Mouse (Mus musculus): ENCODE data around the gene Uba5. TPM values are rescaled to one million over a fixed set of nuclear protein-coding genes. Genes with fewer than 3 reads are reported as not detected.

Gene Uba5
- polyA plus RNA-seq, 1 experiment from 2014 or later = 38.7 TPM

DNA sequence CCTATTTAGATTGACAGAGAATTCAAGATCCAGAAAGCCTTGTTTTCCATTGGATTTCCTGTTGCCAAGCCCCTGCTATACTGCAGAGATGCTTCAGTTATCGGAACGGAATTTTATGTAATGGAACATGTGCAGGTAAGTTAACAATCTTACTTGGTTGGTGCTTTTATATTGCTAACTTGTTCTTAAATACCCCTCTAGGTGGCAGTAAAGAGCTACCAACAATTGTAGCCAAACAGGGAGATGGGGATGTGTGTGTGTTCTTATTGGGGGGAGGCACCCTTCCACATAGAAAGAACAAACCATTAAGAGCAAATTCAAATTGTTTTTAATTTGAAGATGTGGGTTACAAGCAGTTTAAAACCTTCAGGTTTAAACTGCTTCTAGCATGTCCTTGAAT, 12.9 kb upstream of the Uba5 start:
- no peak overlapping the region for H3K27ac ChIP-seq (ENCODE audit: low read length)
- WGBS = 65% methylated on average over 2 of the region's 2 CpGs
- H3K27me3 ChIP-seq (ENCODE audit: control insufficient read depth, insufficient read depth, low read length) = no peaks in the 10 kb centered on the region
- H3K9ac ChIP-seq (ENCODE audit: low read length) = no peak overlapping the region
- no peak overlapping the region for H3K4me2 ChIP-seq (ENCODE audit: low read depth, low read length)
- H3K9me3 ChIP-seq (replicated peaks; ENCODE audit: control insufficient read depth, low read length) = no peaks in the 10 kb centered on the region
- no peaks in the 10 kb centered on the region for H3K36me3 ChIP-seq (ENCODE audit: control insufficient read depth, insufficient read depth)
- H3K4me3 ChIP-seq (ENCODE audit: low read length) = no peak overlapping the region
- ATAC-seq (replicated peaks; ENCODE audit: extremely low read depth, insufficient read depth, low FRiP score) = no peak
- H3K4me1 ChIP-seq (ENCODE audit: control insufficient read depth, insufficient read depth, low read length) = no peaks in the 10 kb centered on the region

DNA sequence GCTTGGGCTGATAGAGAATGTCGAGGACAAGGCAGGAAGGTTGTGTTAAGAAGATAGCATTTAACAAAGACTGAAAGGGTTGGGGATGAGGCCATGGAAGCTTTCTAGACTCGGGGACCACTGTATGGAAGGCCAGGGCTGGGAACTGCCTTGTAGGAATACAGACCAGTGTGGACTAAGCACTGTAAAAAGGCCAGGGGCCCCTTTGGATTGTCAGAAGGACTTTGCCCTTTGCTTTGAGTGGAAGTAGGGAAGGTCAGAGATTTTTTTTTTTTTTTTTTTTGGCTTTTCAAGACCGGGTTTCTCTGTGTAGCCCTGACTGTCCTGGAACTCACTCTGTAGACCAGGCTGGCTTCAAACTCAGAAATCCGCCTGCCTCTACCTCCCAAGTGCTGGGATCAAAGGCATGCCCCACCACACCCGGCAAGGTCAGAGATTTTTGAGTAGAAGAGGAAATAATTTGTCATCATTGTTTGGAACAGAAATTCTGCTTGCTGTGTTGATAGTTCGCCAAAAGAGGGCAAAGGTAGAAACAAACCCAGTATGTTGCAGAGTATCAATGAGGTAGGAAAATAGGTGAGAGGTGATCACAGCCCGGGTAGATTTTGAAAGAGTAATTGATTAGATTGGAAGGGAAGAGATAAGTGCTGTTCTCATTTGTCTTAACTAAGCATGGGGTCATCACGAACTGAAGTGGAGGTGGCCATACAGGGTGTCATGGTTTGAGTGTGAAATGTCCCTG, 8.1 kb upstream of the Uba5 start:
- H3K4me2 ChIP-seq (ENCODE audit: low read depth, low read length) = no peak overlapping the region
- no peaks in the 10 kb centered on the region for H3K9me3 ChIP-seq (replicated peaks; ENCODE audit: control insufficient read depth, low read length)
- H3K4me1 ChIP-seq (ENCODE audit: control insufficient read depth, insufficient read depth, low read length) = no peaks in the 10 kb centered on the region
- ATAC-seq (replicated peaks; ENCODE audit: extremely low read depth, insufficient read depth, low FRiP score) = no peak
- no peak overlapping the region for H3K9ac ChIP-seq (ENCODE audit: low read length)
- no peaks in the 10 kb centered on the region for H3K36me3 ChIP-seq (ENCODE audit: control insufficient read depth, insufficient read depth)
- no peak overlapping the region for H3K27ac ChIP-seq (ENCODE audit: low read length)
- 71% methylated on average over 8 of the region's 8 CpGs for WGBS
- no peaks in the 10 kb centered on the region for H3K27me3 ChIP-seq (ENCODE audit: control insufficient read depth, insufficient read depth, low read length)
- H3K4me3 ChIP-seq (ENCODE audit: low read length) = no peak overlapping the region

DNA sequence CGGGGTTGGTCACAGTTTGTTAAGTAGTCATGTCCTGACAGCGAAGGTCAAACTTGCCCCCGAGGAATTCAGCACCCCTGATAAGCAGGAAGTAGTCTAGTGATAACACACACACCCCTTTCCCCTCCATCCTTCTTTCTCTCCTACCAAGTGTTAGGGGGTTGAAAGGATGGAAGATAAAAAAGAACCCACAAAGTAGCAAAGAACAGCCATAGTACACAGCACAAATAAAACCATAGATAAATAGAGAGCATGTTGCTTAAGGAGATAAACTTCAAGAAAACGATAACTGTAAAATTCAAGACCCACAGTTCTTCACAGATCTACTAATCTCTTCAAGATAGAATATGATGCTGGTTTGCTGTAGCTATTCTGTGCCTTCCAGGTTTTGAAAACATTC, 7.3 kb upstream of the Uba5 start:
- no peak overlapping the region for H3K27ac ChIP-seq (ENCODE audit: low read length)
- 48% methylated on average over 4 of the region's 4 CpGs for WGBS
- no peaks in the 10 kb centered on the region for H3K4me1 ChIP-seq (ENCODE audit: control insufficient read depth, insufficient read depth, low read length)
- H3K27me3 ChIP-seq (ENCODE audit: control insufficient read depth, insufficient read depth, low read length) = no peaks in the 10 kb centered on the region
- no peak for ATAC-seq (replicated peaks; ENCODE audit: extremely low read depth, insufficient read depth, low FRiP score)
- H3K9me3 ChIP-seq (replicated peaks; ENCODE audit: control insufficient read depth, low read length) = no peaks in the 10 kb centered on the region
- H3K9ac ChIP-seq (ENCODE audit: low read length) = no peak overlapping the region
- H3K4me2 ChIP-seq (ENCODE audit: low read depth, low read length) = no peak overlapping the region
- H3K36me3 ChIP-seq (ENCODE audit: control insufficient read depth, insufficient read depth) = no peaks in the 10 kb centered on the region
- H3K4me3 ChIP-seq (ENCODE audit: low read length) = no peak overlapping the region

- 22% methylated on average over 1 of the region's 1 CpGs for WGBS
Observed at GRCm38 (mm10) chr9:104064571-104064970, 1.6 kb upstream of the Uba5 start.

DNA sequence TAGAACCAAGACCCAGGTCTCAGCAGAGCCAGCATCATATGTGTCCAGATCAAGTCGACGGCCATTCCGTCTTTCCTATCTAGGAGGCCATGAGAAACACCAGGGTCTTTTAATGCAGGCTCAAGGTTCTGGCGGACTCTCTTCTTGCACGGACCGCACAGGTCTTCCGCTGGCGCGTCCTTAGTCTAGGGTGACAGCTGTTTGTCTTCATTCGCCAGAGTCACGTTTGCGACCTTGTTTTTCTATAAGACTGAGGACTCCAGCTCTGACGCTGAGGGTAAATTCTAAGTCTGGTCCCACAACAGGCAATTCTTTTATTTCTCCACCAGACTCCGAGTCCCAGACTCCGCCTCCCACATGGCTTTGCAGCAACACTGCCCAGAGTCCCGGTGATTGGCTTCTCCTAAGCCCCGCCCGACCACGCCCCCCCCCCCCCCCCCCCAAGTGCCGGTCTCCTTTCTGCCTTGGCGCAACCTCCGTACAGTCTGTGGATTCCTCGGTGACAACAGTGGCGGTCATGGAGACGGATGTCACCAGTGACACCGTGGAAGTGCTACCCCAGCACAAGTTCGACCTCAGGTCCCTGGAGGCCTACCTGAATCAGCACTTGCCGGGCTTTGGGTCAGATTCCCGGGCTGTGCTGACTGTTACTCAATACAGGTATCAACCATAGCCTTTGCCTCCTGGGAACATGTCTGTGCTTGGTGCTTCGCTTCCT, 469 bp upstream of the Uba5 start, which contains the start of gene Acad11:
Gene Acad11 (plus strand): TSS at position 134 of the 718 bp plus-strand sequence.
- WGBS = under 1% methylated on average over 26 of the region's 30 CpGs
- peak within 1 kb of the TSS; percentile 96 for H3K4me2 ChIP-seq (ENCODE audit: low read depth, low read length)
- H3K9me3 ChIP-seq (replicated peaks; ENCODE audit: control insufficient read depth, low read length) = no peaks in the 10 kb centered on the region
- H3K4me1 ChIP-seq (ENCODE audit: control insufficient read depth, insufficient read depth, low read length) = peaks cover 16% of the 10 kb centered on the region
- H3K4me3 ChIP-seq (ENCODE audit: low read length) = peak within 1 kb of the TSS; percentile 100
- H3K36me3 ChIP-seq (ENCODE audit: control insufficient read depth, insufficient read depth) = peaks cover 11% of the 10 kb centered on the region
- peak; percentile 95 for ATAC-seq (replicated peaks; ENCODE audit: extremely low read depth, insufficient read depth, low FRiP score)
- no peaks in the 10 kb centered on the region for H3K27me3 ChIP-seq (ENCODE audit: control insufficient read depth, insufficient read depth, low read length)
- peak within 1 kb of the TSS; percentile 97 for H3K9ac ChIP-seq (ENCODE audit: low read length)
- H3K27ac ChIP-seq (ENCODE audit: low read length) = peak within 1 kb of the TSS; percentile 88

More at GRCm38 (mm10) chr9:104064571-104064970, 1.6 kb upstream of the Uba5 start:
- Histone ChIP-seq H3K4me2 (ENCODE audit: low read depth, low read length) (no peak overlapping the region), H3K9ac (ENCODE audit: low read length) (no peak overlapping the region), H3K4me3 (ENCODE audit: low read length) (no peak overlapping the region), H3K27ac (ENCODE audit: low read length) (no peak overlapping the region), H3K4me1 (ENCODE audit: control insufficient read depth, insufficient read depth, low read length) (peaks cover 16% of the 10 kb centered on the region), H3K9me3 (replicated peaks; ENCODE audit: control insufficient read depth, low read length) (no peaks in the 10 kb centered on the region), H3K36me3 (ENCODE audit: control insufficient read depth, insufficient read depth) (peaks cover 7% of the 10 kb centered on the region; the same call in 1 of the 2 replicates), H3K27me3 (ENCODE audit: control insufficient read depth, insufficient read depth, low read length) (no peaks in the 10 kb centered on the region)
- no peak for ATAC-seq (replicated peaks; ENCODE audit: extremely low read depth, insufficient read depth, low FRiP score)

DNA sequence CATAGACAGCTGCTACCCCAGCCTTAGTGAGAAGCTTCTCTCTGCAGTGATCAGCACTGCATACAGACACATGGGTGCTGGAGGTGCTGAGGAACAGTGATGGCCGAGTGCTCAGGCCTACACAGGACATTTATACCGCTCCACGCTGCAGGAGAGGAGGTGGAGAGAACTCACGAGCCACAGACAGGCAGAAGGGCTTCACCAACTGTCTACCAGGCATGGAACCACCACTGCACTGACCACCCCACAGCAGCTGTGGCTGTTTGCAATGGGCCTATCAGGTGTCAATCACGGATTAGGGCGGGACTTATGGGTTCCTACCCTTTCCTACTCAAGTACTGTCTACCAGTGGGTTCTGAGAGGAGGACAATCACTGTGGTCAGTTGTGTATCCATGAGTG, 11.9 kb downstream of the Uba5 start:
- Histone ChIP-seq H3K4me1 (ENCODE audit: control insufficient read depth, insufficient read depth, low read length) (no peaks in the 10 kb centered on the region), H3K9ac (ENCODE audit: low read length) (no peak overlapping the region), H3K4me3 (ENCODE audit: low read length) (no peak overlapping the region), H3K4me2 (ENCODE audit: low read depth, low read length) (no peak overlapping the region), H3K27ac (ENCODE audit: low read length) (no peak overlapping the region), H3K27me3 (ENCODE audit: control insufficient read depth, insufficient read depth, low read length) (no peaks in the 10 kb centered on the region), H3K9me3 (replicated peaks; ENCODE audit: control insufficient read depth, low read length) (no peaks in the 10 kb centered on the region), H3K36me3 (ENCODE audit: control insufficient read depth, insufficient read depth) (peaks cover 76% of the 10 kb centered on the region)
- 86% methylated on average over 6 of the region's 6 CpGs for WGBS
- ATAC-seq (replicated peaks; ENCODE audit: extremely low read depth, insufficient read depth, low FRiP score) = no peak

DNA sequence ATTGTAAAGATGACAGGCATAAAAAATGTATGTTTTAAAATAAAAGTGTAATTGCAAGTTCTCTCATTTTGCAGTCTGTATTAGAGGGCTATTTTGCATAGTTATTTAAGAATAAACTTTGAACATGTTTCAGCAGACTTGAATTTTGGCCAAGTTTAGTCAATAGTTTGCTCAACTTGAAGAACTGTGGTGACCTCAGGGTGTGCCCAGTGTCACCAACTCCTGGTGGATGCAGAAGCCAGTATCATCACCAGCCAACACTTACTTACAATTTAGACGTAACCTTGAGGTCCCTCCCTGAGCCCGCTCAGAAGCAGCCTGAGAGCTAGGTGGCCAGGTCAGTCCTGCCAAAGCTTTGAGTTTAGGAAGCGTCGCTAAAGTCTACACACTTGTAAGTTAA, 19.3 kb downstream of the Uba5 start:
- Histone ChIP-seq H3K4me3 (ENCODE audit: low read length) (no peak overlapping the region), H3K27me3 (ENCODE audit: control insufficient read depth, insufficient read depth, low read length) (no peaks in the 10 kb centered on the region), H3K4me2 (ENCODE audit: low read depth, low read length) (no peak overlapping the region), H3K4me1 (ENCODE audit: control insufficient read depth, insufficient read depth, low read length) (no peaks in the 10 kb centered on the region), H3K27ac (ENCODE audit: low read length) (no peak overlapping the region), H3K9ac (ENCODE audit: low read length) (no peak overlapping the region), H3K9me3 (replicated peaks; ENCODE audit: control insufficient read depth, low read length) (no peaks in the 10 kb centered on the region), H3K36me3 (ENCODE audit: control insufficient read depth, insufficient read depth) (peaks cover 20% of the 10 kb centered on the region)
- WGBS = 90% methylated on average over 4 of the region's 4 CpGs
- no peak for ATAC-seq (replicated peaks; ENCODE audit: extremely low read depth, insufficient read depth, low FRiP score)

GRCm38 (mm10) chr9:104040362-104040761, 22.6 kb downstream of the Uba5 start, which contains the start of gene Gm28305:
Gene Gm28305, plus strand, starts transcription at chr9:104040662.
- 57% methylated on average over 2 of the region's 2 CpGs for WGBS
- ATAC-seq (replicated peaks; ENCODE audit: extremely low read depth, insufficient read depth, low FRiP score) = no peak
- peaks cover 7% of the 10 kb centered on the region for H3K4me1 ChIP-seq (ENCODE audit: control insufficient read depth, insufficient read depth, low read length)
- H3K27me3 ChIP-seq (ENCODE audit: control insufficient read depth, insufficient read depth, low read length) = no peaks in the 10 kb centered on the region
- H3K27ac ChIP-seq (ENCODE audit: low read length) = no peak within 1 kb of the TSS
- no peak within 1 kb of the TSS for H3K9ac ChIP-seq (ENCODE audit: low read length)
- no peak within 1 kb of the TSS for H3K4me2 ChIP-seq (ENCODE audit: low read depth, low read length)
- peaks cover 2% of the 10 kb centered on the region; the same call in 1 of the 2 replicates for H3K36me3 ChIP-seq (ENCODE audit: control insufficient read depth, insufficient read depth)
- H3K9me3 ChIP-seq (replicated peaks; ENCODE audit: control insufficient read depth, low read length) = no peaks in the 10 kb centered on the region
- H3K4me3 ChIP-seq (ENCODE audit: low read length) = no peak within 1 kb of the TSS

DNA sequence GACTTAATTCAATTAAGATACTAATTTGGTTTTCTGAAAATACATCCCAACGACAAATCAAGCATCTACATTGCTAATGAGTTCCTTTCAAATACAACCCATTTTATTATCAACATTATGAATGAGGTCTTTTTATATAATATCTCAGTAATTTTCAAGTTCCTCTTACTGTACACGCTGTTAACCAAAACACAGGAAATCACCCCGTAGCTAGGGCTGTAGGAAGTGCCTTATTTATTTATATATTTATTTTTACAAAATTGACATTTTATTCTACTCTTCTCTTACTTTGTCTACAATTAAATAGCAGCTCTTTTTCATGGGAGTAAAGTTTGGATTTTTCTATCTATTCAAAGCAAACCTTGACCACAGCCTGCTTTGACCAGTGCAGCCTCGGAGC, 23.2 kb downstream of the Uba5 start:
- 79% methylated on average over 4 of the region's 4 CpGs for WGBS
- H3K9ac ChIP-seq (ENCODE audit: low read length) = no peak overlapping the region
- no peaks in the 10 kb centered on the region for H3K9me3 ChIP-seq (replicated peaks; ENCODE audit: control insufficient read depth, low read length)
- H3K27me3 ChIP-seq (ENCODE audit: control insufficient read depth, insufficient read depth, low read length) = no peaks in the 10 kb centered on the region
- H3K4me2 ChIP-seq (ENCODE audit: low read depth, low read length) = no peak overlapping the region
- H3K27ac ChIP-seq (ENCODE audit: low read length) = no peak overlapping the region
- peaks cover 7% of the 10 kb centered on the region for H3K4me1 ChIP-seq (ENCODE audit: control insufficient read depth, insufficient read depth, low read length)
- peaks cover 2% of the 10 kb centered on the region; the same call in 1 of the 2 replicates for H3K36me3 ChIP-seq (ENCODE audit: control insufficient read depth, insufficient read depth)
- no peak for ATAC-seq (replicated peaks; ENCODE audit: extremely low read depth, insufficient read depth, low FRiP score)
- H3K4me3 ChIP-seq (ENCODE audit: low read length) = no peak overlapping the region

All from heart, embryonic 16.5 days (tissue).